Mouse (Mus musculus): ENCODE data around the gene Gnb5. TPM values are rescaled to one million over a fixed set of nuclear protein-coding genes. Genes with fewer than 3 reads are reported as not detected.
"Not testable (repeated sequence)": the region's sequence is repeated elsewhere in the genome, so short reads cannot be mapped to it uniquely, and the experiment has no call there.

Gene Gnb5
- polyA plus RNA-seq, 1 experiment from 2014 or later: 47.6 TPM

- H3K27me3 ChIP-seq (replicated peaks): no peaks in the 10 kb centered on the region
- H3K4me2 ChIP-seq: no peak overlapping the region
- no peak overlapping the region for H3K27ac ChIP-seq (replicated peaks)
- H3K9ac ChIP-seq: no peak overlapping the region
- 83% methylated on average over 4 of the region's 4 CpGs for WGBS
- H3K9me3 ChIP-seq: no peaks in the 10 kb centered on the region
- 0 out of 2 replicates have a peak, but pooled peaks cover 2% of the 10 kb centered on the region for H3K4me1 ChIP-seq
- H3K4me3 ChIP-seq: no peak overlapping the region
- no peak for ATAC-seq (ENCODE audit: extremely low read depth, insufficient number of reproducible peaks, low FRiP score, low TSS enrichment)
- no peaks in the 10 kb centered on the region for H3K36me3 ChIP-seq
Observed at GRCm38 (mm10) chr9:75362201-75362600, 56.1 kb downstream of the Gnb5 start.

- no peak overlapping the region for H3K4me2 ChIP-seq
- 41% methylated on average over 5 of the region's 5 CpGs for WGBS
- H3K9me3 ChIP-seq: no peaks in the 10 kb centered on the region
- H3K9ac ChIP-seq: no peak overlapping the region
- 0 out of 2 replicates have a peak, but pooled peaks cover 2% of the 10 kb centered on the region for H3K4me1 ChIP-seq
- no peak overlapping the region for H3K27ac ChIP-seq (replicated peaks)
- ATAC-seq (ENCODE audit: extremely low read depth, insufficient number of reproducible peaks, low FRiP score, low TSS enrichment): no peak
- H3K27me3 ChIP-seq (replicated peaks): no peaks in the 10 kb centered on the region
- no peaks in the 10 kb centered on the region for H3K36me3 ChIP-seq
- H3K4me3 ChIP-seq: no peak overlapping the region
Observed at GRCm38 (mm10) chr9:75363001-75363400, 56.9 kb downstream of the Gnb5 start.

GRCm38 (mm10) chr9:75363702-75364101 lies 57.6 kb downstream of the Gnb5 start:
- not testable (repeated sequence) for H3K36me3 ChIP-seq; H3K9me3 ChIP-seq; H3K9ac ChIP-seq; H3K4me1 ChIP-seq; H3K27me3 ChIP-seq (replicated peaks); H3K4me2 ChIP-seq; ATAC-seq (ENCODE audit: extremely low read depth, insufficient number of reproducible peaks, low FRiP score, low TSS enrichment); H3K4me3 ChIP-seq; H3K27ac ChIP-seq (replicated peaks)
- WGBS: 66% methylated on average over 7 of the region's 7 CpGs

GRCm38 (mm10) chr9:75365195-75365594 lies 59.1 kb downstream of the Gnb5 start:
- H3K27me3 ChIP-seq (replicated peaks): no peaks in the 10 kb centered on the region
- H3K9me3 ChIP-seq: peaks cover 4% of the 10 kb centered on the region; the same call in 1 of the 2 replicates
- H3K4me3 ChIP-seq: no peak overlapping the region
- 0 out of 2 replicates have a peak, but pooled peaks cover 2% of the 10 kb centered on the region for H3K4me1 ChIP-seq
- WGBS: 79% methylated on average over 4 of the region's 4 CpGs
- ATAC-seq (ENCODE audit: extremely low read depth, insufficient number of reproducible peaks, low FRiP score, low TSS enrichment): no peak
- no peak overlapping the region for H3K4me2 ChIP-seq
- no peak overlapping the region for H3K9ac ChIP-seq
- H3K27ac ChIP-seq (replicated peaks): no peak overlapping the region
- H3K36me3 ChIP-seq: no peaks in the 10 kb centered on the region

- no peak overlapping the region for H3K4me2 ChIP-seq
- peaks cover 9% of the 10 kb centered on the region; the same call in 1 of the 2 replicates for H3K9me3 ChIP-seq
- no peak overlapping the region for H3K9ac ChIP-seq
- no peaks in the 10 kb centered on the region for H3K27me3 ChIP-seq (replicated peaks)
- H3K27ac ChIP-seq (replicated peaks): no peak overlapping the region
- no peak overlapping the region for H3K4me3 ChIP-seq
- WGBS: 67% methylated on average over 5 of the region's 5 CpGs
- 0 out of 2 replicates have a peak, but pooled peaks cover 2% of the 10 kb centered on the region for H3K4me1 ChIP-seq
- no peaks in the 10 kb centered on the region for H3K36me3 ChIP-seq
- ATAC-seq (ENCODE audit: extremely low read depth, insufficient number of reproducible peaks, low FRiP score, low TSS enrichment): no peak
Observed at GRCm38 (mm10) chr9:75366191-75366590, 60.1 kb downstream of the Gnb5 start.

GRCm38 (mm10) chr9:75368779-75369178 lies 62.7 kb downstream of the Gnb5 start:
- no peaks in the 10 kb centered on the region for H3K27me3 ChIP-seq (replicated peaks)
- ATAC-seq (ENCODE audit: extremely low read depth, insufficient number of reproducible peaks, low FRiP score, low TSS enrichment): no peak
- H3K9ac ChIP-seq: no peak overlapping the region
- H3K4me1 ChIP-seq: no peaks in the 10 kb centered on the region
- no peak overlapping the region for H3K27ac ChIP-seq (replicated peaks)
- no peak overlapping the region for H3K4me2 ChIP-seq
- no peak overlapping the region for H3K4me3 ChIP-seq
- peaks cover 9% of the 10 kb centered on the region; the same call in 1 of the 2 replicates for H3K9me3 ChIP-seq
- H3K36me3 ChIP-seq: no peaks in the 10 kb centered on the region
- WGBS: 53% methylated on average over 3 of the region's 3 CpGs

GRCm38 (mm10) chr9:75375606-75376005 lies 69.5 kb downstream of the Gnb5 start:
- WGBS: 90% methylated on average over 9 of the region's 9 CpGs
- H3K27ac ChIP-seq (replicated peaks): no peak overlapping the region
- no peak overlapping the region for H3K4me3 ChIP-seq
- no peaks in the 10 kb centered on the region for H3K4me1 ChIP-seq
- no peak overlapping the region for H3K9ac ChIP-seq
- H3K9me3 ChIP-seq: peaks cover 4% of the 10 kb centered on the region; the same call in 1 of the 2 replicates
- H3K36me3 ChIP-seq: no peaks in the 10 kb centered on the region
- H3K4me2 ChIP-seq: no peak overlapping the region
- no peak for ATAC-seq (ENCODE audit: extremely low read depth, insufficient number of reproducible peaks, low FRiP score, low TSS enrichment)
- H3K27me3 ChIP-seq (replicated peaks): no peaks in the 10 kb centered on the region

- ATAC-seq (ENCODE audit: extremely low read depth, insufficient number of reproducible peaks, low FRiP score, low TSS enrichment): no peak
- WGBS: 59% methylated on average over 1 of the region's 1 CpGs
- H3K27ac ChIP-seq (replicated peaks): no peak overlapping the region
- no peaks in the 10 kb centered on the region for H3K36me3 ChIP-seq
- peaks cover 3% of the 10 kb centered on the region; the same call in 1 of the 2 replicates for H3K9me3 ChIP-seq
- H3K4me1 ChIP-seq: no peaks in the 10 kb centered on the region
- no peak overlapping the region for H3K4me2 ChIP-seq
- H3K27me3 ChIP-seq (replicated peaks): no peaks in the 10 kb centered on the region
- H3K4me3 ChIP-seq: no peak overlapping the region
- no peak overlapping the region for H3K9ac ChIP-seq
Observed at GRCm38 (mm10) chr9:75376428-75376827, 70.3 kb downstream of the Gnb5 start.

GRCm38 (mm10) chr9:75378774-75379173 lies 72.7 kb downstream of the Gnb5 start:
- Histone ChIP-seq H3K4me1 (no peaks in the 10 kb centered on the region), H3K4me3 (no peak overlapping the region), H3K9me3 (peaks cover 3% of the 10 kb centered on the region; the same call in 1 of the 2 replicates), H3K9ac (no peak overlapping the region), H3K4me2 (no peak overlapping the region), H3K36me3 (no peaks in the 10 kb centered on the region), H3K27ac (replicated peaks) (no peak overlapping the region), H3K27me3 (replicated peaks) (no peaks in the 10 kb centered on the region)
- no peak for ATAC-seq (ENCODE audit: extremely low read depth, insufficient number of reproducible peaks, low FRiP score, low TSS enrichment)
- WGBS: 59% methylated on average over 2 of the region's 2 CpGs

- Histone ChIP-seq H3K27ac (replicated peaks) (no peak overlapping the region), H3K27me3 (replicated peaks) (no peaks in the 10 kb centered on the region), H3K4me2 (no peak overlapping the region), H3K36me3 (peaks cover 24% of the 10 kb centered on the region), H3K9ac (no peak overlapping the region), H3K4me1 (no peaks in the 10 kb centered on the region), H3K9me3 (no peaks in the 10 kb centered on the region), H3K4me3 (no peak overlapping the region)
- 84% methylated on average over 14 of the region's 14 CpGs for WGBS
- no peak for ATAC-seq (ENCODE audit: extremely low read depth, insufficient number of reproducible peaks, low FRiP score, low TSS enrichment)
Observed at GRCm38 (mm10) chr9:75382825-75383224, 76.7 kb downstream of the Gnb5 start.

- WGBS: 74% methylated on average over 9 of the region's 9 CpGs
- ATAC-seq (ENCODE audit: extremely low read depth, insufficient number of reproducible peaks, low FRiP score, low TSS enrichment): no peak
- H3K4me1 ChIP-seq: no peaks in the 10 kb centered on the region
Observed at GRCm38 (mm10) chr9:75383785-75384184, 77.7 kb downstream of the Gnb5 start.

GRCm38 (mm10) chr9:75384337-75384962 lies 78.4 kb downstream of the Gnb5 start:
- H3K9me3 ChIP-seq: no peaks in the 10 kb centered on the region
- WGBS: 76% methylated on average over 3 of the region's 3 CpGs
- no peaks in the 10 kb centered on the region for H3K4me1 ChIP-seq
- no peak overlapping the region for H3K4me2 ChIP-seq
- peaks cover 37% of the 10 kb centered on the region for H3K36me3 ChIP-seq
- no peak for ATAC-seq (ENCODE audit: extremely low read depth, insufficient number of reproducible peaks, low FRiP score, low TSS enrichment)
- no peak overlapping the region for H3K27ac ChIP-seq (replicated peaks)
- H3K4me3 ChIP-seq: no peak overlapping the region
- no peaks in the 10 kb centered on the region for H3K27me3 ChIP-seq (replicated peaks)
- no peak overlapping the region for H3K9ac ChIP-seq

More at GRCm38 (mm10) chr9:75383785-75384184, 77.7 kb downstream of the Gnb5 start:
- Histone ChIP-seq H3K27me3 (replicated peaks) (no peaks in the 10 kb centered on the region), H3K4me3 (no peak overlapping the region), H3K9ac (no peak overlapping the region), H3K4me2 (no peak overlapping the region), H3K9me3 (no peaks in the 10 kb centered on the region), H3K27ac (replicated peaks) (no peak overlapping the region), H3K36me3 (peaks cover 31% of the 10 kb centered on the region)

All from heart, embryonic 13.5 days (tissue).